22 mouse cellular contexts compared by ENCODE assay signal in the genomic region with DNA sequence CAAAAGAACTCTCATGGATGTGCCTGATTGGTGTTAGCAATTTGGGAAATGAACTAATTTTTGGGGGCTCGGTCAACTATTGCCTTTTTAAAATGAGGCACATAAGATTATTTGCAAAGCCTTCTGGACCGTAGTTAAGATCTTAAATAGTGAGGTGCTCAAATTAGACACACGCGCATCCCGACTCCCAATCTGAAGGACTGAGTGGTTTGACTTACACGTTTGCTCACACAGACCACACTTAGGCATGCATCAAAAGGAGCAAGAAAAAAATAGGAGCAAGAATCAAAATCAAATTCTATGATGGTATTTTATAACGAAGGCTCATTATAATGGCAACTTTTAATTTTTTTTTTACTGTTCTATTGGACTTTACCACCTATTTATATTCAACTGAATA.
"Had no signal": no experiment of that assay in that cellular context is flagged by ENCODE, and none has a peak within 500 bp of the region (broad histone marks: within the 10 kb centered on the region; RNA-seq: fewer than 3 reads in every experiment).

No protein-coding gene starts in this region.

- DNase-seq: forebrain, postnatal 0 days; gastrocnemius, postnatal 14 days; gastrocnemius, postnatal 36 days; heart, adult 18-20 months; heart, postnatal 10 days; heart, postnatal 36 days; kidney, postnatal 14 days; layer of hippocampus, adult 9-11 months; layer of hippocampus, postnatal 36 days; left cerebral cortex, postnatal 4 days had no signal

- H3K4me3 ChIP-seq: heart, embryonic 10.5 days; heart, embryonic 12.5 days; hindbrain, embryonic 13.5 days; hindbrain, embryonic 15.5 days; kidney, embryonic 15.5 days; limb, embryonic 13.5 days; limb, embryonic 15.5 days had no signal

- H3K27ac ChIP-seq: heart, embryonic 10.5 days; hindbrain, embryonic 13.5 days; hindbrain, embryonic 15.5 days; hindbrain, postnatal 0 days; kidney, embryonic 15.5 days; kidney, postnatal 0 days; limb, embryonic 13.5 days; limb, embryonic 15.5 days; liver, embryonic 14.5 days had no signal

- H3K9ac ChIP-seq: forebrain, postnatal 0 days; heart, embryonic 12.5 days; hindbrain, embryonic 13.5 days; hindbrain, embryonic 15.5 days; kidney, embryonic 15.5 days; limb, embryonic 13.5 days; limb, embryonic 15.5 days; liver, embryonic 14.5 days had no signal

- H3K9me3 ChIP-seq: heart, embryonic 10.5 days; heart, embryonic 12.5 days; hindbrain, embryonic 13.5 days; hindbrain, embryonic 15.5 days; kidney, embryonic 15.5 days; limb, embryonic 13.5 days; limb, embryonic 15.5 days had no signal

- H3K4me2 ChIP-seq: heart, embryonic 12.5 days; hindbrain, embryonic 13.5 days; hindbrain, embryonic 15.5 days; kidney, embryonic 15.5 days; limb, embryonic 13.5 days; limb, embryonic 15.5 days; liver, embryonic 11.5 days had no signal

- H3K27me3 ChIP-seq: heart, embryonic 12.5 days; hindbrain, embryonic 13.5 days; hindbrain, embryonic 15.5 days; kidney, embryonic 15.5 days; limb, embryonic 13.5 days; limb, embryonic 15.5 days had no signal

- ATAC-seq: forebrain, postnatal 0 days; hindbrain, postnatal 0 days; intestine, embryonic 16.5 days had no signal

- H3K4me1 ChIP-seq: heart, embryonic 10.5 days; heart, embryonic 12.5 days; hindbrain, embryonic 13.5 days; hindbrain, embryonic 15.5 days; kidney, embryonic 15.5 days; limb, embryonic 13.5 days; limb, embryonic 15.5 days had no signal
